Mouse (Mus musculus): Measurements from ENCODE around the gene Clstn3. TPM values are rescaled to one million over a fixed set of nuclear protein-coding genes. Genes with fewer than 3 reads are reported as not detected.
"Not testable (repeated sequence)": the region's sequence is repeated elsewhere in the genome, so short reads cannot be mapped to it uniquely, and the experiment has no call there.

Gene Clstn3
- polyA plus RNA-seq, 1 experiment from 2014 or later: 0.73 TPM

DNA sequence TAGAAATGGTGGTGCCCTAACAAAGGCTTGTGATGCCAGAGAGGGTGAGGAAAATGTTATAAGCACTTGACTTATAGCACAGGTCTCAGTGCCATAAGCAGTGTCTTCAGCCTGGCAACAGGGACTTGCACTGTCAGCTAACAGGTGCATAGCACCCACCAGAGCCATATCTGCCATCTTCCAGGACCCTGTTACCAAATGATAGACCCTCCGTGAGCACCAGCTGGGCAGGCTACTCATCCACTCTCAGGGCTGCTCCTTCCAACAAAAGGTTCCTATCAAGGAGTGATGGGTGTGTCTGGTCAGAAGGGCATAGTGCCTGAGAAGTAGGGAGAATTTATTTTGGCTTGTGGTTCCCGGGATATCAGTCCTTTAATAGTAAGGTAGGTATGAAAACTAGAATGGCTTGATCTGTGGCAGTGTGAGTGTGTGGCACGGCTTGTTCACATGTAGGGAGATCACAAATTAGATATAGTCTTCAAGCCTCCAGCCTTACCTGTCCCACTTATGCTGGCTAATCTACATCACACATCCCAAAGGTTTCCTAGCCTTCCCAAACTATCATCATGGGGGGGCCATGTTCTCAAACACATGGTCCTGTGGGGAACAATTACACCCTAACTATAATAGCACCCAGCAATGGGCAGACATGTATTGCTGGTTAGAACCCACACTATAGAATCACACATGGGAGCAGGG is 14.4 kb upstream of the Clstn3 start:
- 69% methylated on average over 3 of the region's 3 CpGs for WGBS
- Histone ChIP-seq H3K4me3 (no peak overlapping the region), H3K4me1 (replicated peaks) (peaks cover 9% of the 10 kb centered on the region; the same call in 1 of the 2 replicates), H3K9me3 (replicated peaks) (no peaks in the 10 kb centered on the region), H3K36me3 (no peaks in the 10 kb centered on the region), H3K9ac (no peak overlapping the region), H3K27me3 (no peaks in the 10 kb centered on the region), H3K4me2 (no peak overlapping the region), H3K27ac (no peak overlapping the region)
- no peak for ATAC-seq (replicated peaks; ENCODE audit: insufficient number of reproducible peaks, insufficient read depth, low FRiP score, low read depth)

DNA sequence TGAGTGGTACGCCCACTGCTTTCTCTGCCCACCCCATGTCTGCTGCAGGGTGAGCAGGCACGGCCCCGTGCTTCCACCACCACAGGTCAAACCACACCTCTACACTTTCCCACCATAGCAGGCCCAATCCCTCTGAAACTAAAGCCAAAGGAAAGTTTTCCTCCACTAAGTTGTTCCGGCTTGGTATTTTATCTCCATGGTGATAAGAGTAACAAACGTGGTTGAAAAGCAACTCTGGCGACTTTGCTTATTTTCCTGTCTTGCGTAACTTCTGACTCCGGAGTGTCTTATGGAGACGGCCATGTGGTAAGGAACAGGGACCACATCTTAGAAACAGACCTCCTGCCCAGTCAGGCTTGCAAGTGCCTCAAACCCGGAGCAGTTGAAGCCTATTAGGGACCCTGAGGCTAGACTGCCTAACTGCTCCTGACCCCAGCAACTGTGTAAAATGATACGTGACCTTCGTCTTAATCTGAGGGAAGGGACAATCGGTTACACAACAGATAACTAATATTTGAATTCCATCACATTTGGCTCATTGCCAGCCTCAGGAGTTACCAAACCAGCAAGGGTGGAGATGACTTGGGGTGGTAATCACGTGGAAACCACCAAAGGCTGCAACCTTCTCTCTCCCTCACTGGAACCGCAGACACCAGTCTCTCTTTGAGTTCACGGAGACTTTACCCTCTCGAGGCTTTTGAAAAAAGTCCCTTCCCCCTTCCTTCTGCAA is 13.5 kb upstream of the Clstn3 start:
- Histone ChIP-seq H3K27me3 (no peaks in the 10 kb centered on the region), H3K27ac (no peak overlapping the region), H3K9me3 (replicated peaks) (no peaks in the 10 kb centered on the region), H3K4me1 (replicated peaks) (peaks cover 9% of the 10 kb centered on the region; the same call in 1 of the 2 replicates), H3K36me3 (no peaks in the 10 kb centered on the region), H3K4me2 (0 out of 2 replicates have a peak overlapping the region, but pooled peaks have one; percentile 9), H3K4me3 (no peak overlapping the region), H3K9ac (no peak overlapping the region)
- 39% methylated on average over 17 of the region's 17 CpGs for WGBS
- no peak; the same call in 1 of the 2 replicates for ATAC-seq (replicated peaks; ENCODE audit: insufficient number of reproducible peaks, insufficient read depth, low FRiP score, low read depth)

DNA sequence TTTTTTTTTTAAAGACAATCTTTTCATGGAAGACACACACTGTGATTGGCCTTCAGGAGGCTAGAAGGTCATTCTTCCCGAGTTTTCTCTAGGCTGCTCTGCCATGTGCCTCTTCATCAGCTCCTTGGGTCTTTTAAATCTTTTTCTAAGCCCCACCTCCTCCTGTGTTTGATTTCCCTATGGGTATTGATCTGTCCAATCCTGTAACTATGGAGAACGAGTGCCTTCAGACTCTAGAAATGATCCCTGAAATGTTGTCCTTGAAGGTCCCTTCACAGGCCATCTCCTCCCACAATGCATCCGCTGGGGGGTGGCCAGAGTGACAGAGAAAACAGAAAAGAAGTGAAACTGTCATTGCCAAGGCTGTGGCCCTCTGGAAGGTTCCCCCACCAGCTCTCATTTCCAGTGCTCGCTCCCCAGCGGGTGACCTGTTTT is 12.6 kb upstream of the Clstn3 start:
- no peak overlapping the region for H3K4me3 ChIP-seq
- no peak overlapping the region for H3K4me2 ChIP-seq
- WGBS: 69% methylated on average over 5 of the region's 5 CpGs
- H3K9me3 ChIP-seq (replicated peaks): no peaks in the 10 kb centered on the region
- no peak for ATAC-seq (replicated peaks; ENCODE audit: insufficient number of reproducible peaks, insufficient read depth, low FRiP score, low read depth)
- peaks cover 9% of the 10 kb centered on the region; the same call in 1 of the 2 replicates for H3K4me1 ChIP-seq (replicated peaks)
- no peak overlapping the region for H3K27ac ChIP-seq
- H3K36me3 ChIP-seq: no peaks in the 10 kb centered on the region
- no peaks in the 10 kb centered on the region for H3K27me3 ChIP-seq
- H3K9ac ChIP-seq: no peak overlapping the region

DNA sequence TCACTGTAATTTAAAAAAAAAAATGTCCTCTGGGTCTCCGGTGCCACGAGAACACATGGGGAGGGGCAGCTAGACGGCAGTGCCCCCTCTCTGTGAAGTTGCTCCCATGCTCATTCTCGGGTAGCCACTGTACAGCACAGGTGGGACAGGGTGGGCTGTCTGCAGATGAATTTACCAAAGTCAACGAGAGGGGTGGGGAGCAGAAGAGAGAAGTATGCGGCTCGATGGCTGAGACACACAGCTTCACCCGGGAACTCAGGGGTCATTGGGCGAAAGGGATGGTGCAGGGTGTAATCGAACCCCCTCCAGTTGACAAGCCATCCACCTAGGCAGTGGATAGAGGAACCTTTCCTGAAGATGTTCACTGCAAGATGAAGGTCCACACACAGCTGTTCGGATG is 12.2 kb upstream of the Clstn3 start:
- Histone ChIP-seq H3K4me2 (no peak overlapping the region), H3K4me3 (no peak overlapping the region), H3K36me3 (no peaks in the 10 kb centered on the region), H3K9ac (no peak overlapping the region), H3K27ac (no peak overlapping the region), H3K9me3 (replicated peaks) (no peaks in the 10 kb centered on the region), H3K4me1 (replicated peaks) (peaks cover 9% of the 10 kb centered on the region; the same call in 1 of the 2 replicates), H3K27me3 (no peaks in the 10 kb centered on the region)
- no peak for ATAC-seq (replicated peaks; ENCODE audit: insufficient number of reproducible peaks, insufficient read depth, low FRiP score, low read depth)
- WGBS: 83% methylated on average over 11 of the region's 11 CpGs

DNA sequence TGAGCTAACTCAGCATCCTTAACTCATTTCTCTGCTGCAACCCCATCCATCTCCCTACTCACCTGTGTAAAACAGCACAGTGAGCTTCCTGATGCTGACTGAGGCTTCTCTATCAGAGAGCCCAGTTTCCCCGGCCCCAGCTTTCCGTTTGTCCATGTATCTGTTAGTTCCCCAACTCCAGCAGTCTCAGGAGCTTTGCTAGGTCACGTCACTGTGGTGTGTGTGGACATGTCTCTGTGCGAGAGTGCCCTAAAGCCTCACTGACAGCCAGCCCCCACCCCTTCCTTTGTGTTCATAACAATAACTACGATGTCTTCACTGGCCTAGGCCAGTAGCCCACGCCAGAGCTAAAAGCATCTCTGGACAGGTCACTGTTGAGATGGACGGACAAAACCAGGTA is 11.6 kb upstream of the Clstn3 start:
- peaks cover 9% of the 10 kb centered on the region; the same call in 1 of the 2 replicates for H3K4me1 ChIP-seq (replicated peaks)
- no peak overlapping the region for H3K4me2 ChIP-seq
- WGBS: 78% methylated on average over 7 of the region's 7 CpGs
- no peaks in the 10 kb centered on the region for H3K27me3 ChIP-seq
- H3K4me3 ChIP-seq: no peak overlapping the region
- no peaks in the 10 kb centered on the region for H3K36me3 ChIP-seq
- H3K27ac ChIP-seq: no peak overlapping the region
- no peak for ATAC-seq (replicated peaks; ENCODE audit: insufficient number of reproducible peaks, insufficient read depth, low FRiP score, low read depth)
- no peaks in the 10 kb centered on the region for H3K9me3 ChIP-seq (replicated peaks)
- H3K9ac ChIP-seq: no peak overlapping the region

DNA sequence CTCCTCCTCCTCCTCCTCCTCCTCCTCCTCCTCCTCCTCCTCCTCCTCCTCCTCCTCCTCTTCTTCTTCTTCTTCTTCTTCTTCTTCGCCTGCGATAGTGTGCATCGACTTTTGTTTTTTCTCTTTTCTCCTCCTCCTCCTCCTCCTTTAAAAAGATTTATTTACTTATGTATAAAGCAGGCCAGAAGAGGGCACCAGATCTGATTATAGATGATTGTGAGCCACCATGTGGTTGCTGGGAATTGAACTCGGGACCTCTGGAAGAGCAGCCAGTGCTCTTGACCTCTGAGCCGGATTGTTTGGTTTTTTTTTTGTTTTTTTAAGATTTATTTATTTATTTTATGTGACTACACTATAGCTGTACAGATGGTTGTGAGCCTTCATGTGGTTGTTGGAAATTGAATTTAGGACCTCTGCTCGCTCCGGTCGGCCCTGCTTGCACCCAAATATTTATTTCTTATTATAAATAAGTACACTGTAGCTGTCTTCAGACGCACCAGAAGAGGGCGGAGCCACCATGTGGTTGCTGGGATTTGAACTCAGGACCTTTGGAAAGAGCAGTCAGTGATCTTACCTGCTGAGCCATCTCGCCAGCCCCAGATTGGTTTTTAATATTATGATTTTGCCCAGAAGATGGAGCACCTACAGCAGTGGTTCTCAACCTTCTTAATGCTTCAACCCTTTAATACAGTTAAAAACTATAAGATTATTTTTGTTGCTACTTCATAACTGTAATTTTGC is 10.9 kb upstream of the Clstn3 start:
- not testable (repeated sequence) for H3K4me2 ChIP-seq; H3K27me3 ChIP-seq; ATAC-seq (replicated peaks; ENCODE audit: insufficient number of reproducible peaks, insufficient read depth, low FRiP score, low read depth); H3K4me1 ChIP-seq (replicated peaks); H3K9me3 ChIP-seq (replicated peaks); H3K9ac ChIP-seq; H3K27ac ChIP-seq; H3K4me3 ChIP-seq; H3K36me3 ChIP-seq
- whole genome bisulfite sequencing: 88% methylated on average over 8 of the region's 11 CpGs

DNA sequence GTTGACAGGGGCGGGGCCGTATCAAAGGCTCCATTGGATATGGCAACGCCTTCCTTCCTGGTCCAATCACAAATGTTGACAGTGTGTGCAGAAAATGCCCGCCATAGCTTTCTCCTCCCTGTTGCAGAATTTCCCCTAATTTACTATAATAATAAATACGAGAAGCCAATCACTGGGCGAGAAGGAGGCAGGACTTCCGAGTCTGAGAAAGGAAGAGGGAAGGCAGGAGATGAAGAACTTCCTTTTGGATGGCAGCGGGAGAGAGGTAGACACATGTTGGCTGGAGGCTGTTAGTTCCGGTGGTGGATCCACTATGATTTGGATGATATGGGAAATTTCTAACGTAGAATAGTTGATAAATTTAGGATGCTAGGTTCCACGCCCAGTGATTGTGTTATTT is 10.0 kb upstream of the Clstn3 start:
- Histone ChIP-seq H3K4me2 (no peak overlapping the region), H3K27ac (no peak overlapping the region), H3K36me3 (no peaks in the 10 kb centered on the region), H3K9ac (no peak overlapping the region), H3K4me3 (no peak overlapping the region), H3K4me1 (replicated peaks) (peaks cover 9% of the 10 kb centered on the region; the same call in 1 of the 2 replicates), H3K27me3 (no peaks in the 10 kb centered on the region), H3K9me3 (replicated peaks) (no peaks in the 10 kb centered on the region)
- WGBS: 76% methylated on average over 11 of the region's 11 CpGs
- no peak for ATAC-seq (replicated peaks; ENCODE audit: insufficient number of reproducible peaks, insufficient read depth, low FRiP score, low read depth)

DNA sequence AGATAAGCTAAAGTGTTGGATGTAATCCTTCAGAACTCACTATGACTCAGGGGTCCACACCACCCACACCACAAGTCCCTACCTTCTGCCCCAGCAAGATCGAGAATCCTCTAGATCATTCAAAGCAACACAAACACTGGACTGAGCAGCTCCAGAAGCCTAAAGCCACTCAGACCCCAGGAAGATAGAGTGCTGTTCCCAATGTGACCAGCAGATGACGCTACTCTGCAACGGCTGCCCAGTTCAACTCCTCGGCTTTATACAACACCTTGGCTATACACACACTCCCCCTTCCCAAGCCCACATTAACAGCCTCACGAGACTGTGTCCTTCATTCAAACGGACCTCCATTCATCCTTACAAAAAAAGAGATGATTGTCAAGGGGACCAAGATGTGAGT is 8.2 kb upstream of the Clstn3 start:
- ATAC-seq (replicated peaks; ENCODE audit: insufficient number of reproducible peaks, insufficient read depth, low FRiP score, low read depth): no peak
- Histone ChIP-seq H3K9me3 (replicated peaks) (no peaks in the 10 kb centered on the region), H3K4me3 (no peak overlapping the region), H3K4me2 (no peak overlapping the region), H3K36me3 (no peaks in the 10 kb centered on the region), H3K4me1 (replicated peaks) (peaks cover 5% of the 10 kb centered on the region; the same call in 1 of the 2 replicates), H3K27me3 (no peaks in the 10 kb centered on the region), H3K9ac (no peak overlapping the region), H3K27ac (no peak overlapping the region)
- WGBS: 32% methylated on average over 6 of the region's 6 CpGs

DNA sequence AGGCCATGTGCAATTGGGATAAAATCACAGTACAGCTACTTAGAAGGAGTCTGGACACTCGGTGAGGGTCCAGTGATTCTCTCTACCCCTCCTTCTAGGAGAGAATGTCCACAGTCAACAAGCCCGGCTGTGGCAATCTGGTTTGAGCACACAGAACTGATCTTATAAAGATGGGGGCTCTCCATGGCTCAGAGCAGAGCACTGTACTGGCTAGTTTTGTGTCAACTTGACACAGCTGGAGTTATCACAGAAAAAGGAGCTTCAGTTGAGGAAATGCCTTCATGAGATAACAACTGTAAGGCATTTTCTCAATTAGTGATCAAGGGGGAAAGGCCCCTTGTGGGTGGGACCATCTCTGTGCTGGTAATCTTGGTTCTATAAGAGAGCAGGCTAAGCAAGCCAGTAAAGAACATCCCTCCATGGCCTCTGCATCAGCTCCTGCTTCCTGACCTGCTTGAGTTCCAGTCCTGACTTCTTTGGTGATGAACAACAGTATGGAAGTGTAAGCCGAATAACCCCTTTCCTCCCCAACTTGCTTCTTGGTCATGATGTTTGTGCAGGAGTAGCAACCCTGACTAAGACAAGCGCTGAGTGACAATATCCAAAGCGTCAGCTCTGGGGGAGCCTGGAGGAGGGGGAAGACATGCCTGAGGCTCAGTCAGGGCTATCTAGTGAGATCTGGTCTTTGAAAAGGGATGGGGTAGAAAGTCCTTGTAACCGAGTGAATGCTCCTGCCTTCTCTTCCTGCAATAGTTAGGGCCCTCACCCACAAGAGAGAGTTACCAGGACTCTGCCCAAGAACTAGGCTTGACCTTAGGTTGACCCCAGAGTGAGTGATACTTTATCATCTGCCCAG is 7.4 kb upstream of the Clstn3 start:
- not testable (repeated sequence) for H3K4me3 ChIP-seq; H3K27me3 ChIP-seq; H3K4me2 ChIP-seq; H3K4me1 ChIP-seq (replicated peaks); H3K9me3 ChIP-seq (replicated peaks); H3K27ac ChIP-seq; H3K36me3 ChIP-seq; H3K9ac ChIP-seq; ATAC-seq (replicated peaks; ENCODE audit: insufficient number of reproducible peaks, insufficient read depth, low FRiP score, low read depth)
- WGBS: 67% methylated on average over 6 of the region's 6 CpGs

DNA sequence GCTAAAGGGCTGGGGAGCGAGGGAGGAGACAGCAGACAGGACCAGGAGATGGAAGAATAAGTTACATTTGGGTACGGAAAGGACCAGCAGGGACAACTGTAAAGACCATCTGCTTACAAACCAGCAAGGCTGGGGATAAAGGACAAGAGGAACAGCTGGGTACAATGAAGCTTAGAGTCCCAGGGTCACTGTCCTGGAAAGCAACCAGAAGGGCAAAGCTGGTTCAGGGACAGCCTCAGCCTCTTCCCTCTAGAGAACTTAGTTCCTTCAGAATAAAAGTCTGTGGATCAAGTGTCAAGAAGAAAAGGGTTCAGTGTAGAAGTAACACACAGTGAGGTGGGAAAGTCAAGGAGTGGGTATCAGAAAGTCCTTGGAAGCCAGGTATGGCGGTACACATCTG is 6.5 kb upstream of the Clstn3 start:
- H3K36me3 ChIP-seq: no peaks in the 10 kb centered on the region
- no peak overlapping the region for H3K4me2 ChIP-seq
- no peak overlapping the region for H3K27ac ChIP-seq
- H3K4me3 ChIP-seq: no peak overlapping the region
- 87% methylated on average over 3 of the region's 3 CpGs for WGBS
- no peaks in the 10 kb centered on the region for H3K9me3 ChIP-seq (replicated peaks)
- no peaks in the 10 kb centered on the region for H3K27me3 ChIP-seq
- no peak overlapping the region for H3K9ac ChIP-seq
- ATAC-seq (replicated peaks; ENCODE audit: insufficient number of reproducible peaks, insufficient read depth, low FRiP score, low read depth): no peak
- H3K4me1 ChIP-seq (replicated peaks): no peaks in the 10 kb centered on the region

DNA sequence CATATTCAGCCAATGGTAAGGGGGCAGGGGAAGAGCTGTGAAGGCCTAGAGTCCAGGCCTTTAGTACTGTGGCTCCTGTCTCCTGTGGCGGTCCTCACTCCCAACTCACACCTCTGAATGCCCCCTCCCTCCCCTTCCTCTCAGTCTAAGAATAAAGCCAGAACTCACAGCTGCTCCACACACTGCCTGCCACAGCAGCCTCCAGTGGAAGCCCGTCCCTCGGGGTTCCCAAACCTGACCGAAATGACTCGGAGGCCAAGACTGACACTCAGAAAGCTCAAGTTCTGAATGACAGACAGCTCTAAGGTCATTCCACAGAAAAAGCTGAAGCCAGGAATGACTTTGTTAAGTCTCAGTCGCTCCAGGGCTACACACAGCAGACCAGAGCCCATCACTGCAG is 1.1 kb upstream of the Clstn3 start:
- Histone ChIP-seq H3K9me3 (replicated peaks) (no peaks in the 10 kb centered on the region), H3K9ac (no peak overlapping the region), H3K27me3 (peaks cover 25% of the 10 kb centered on the region), H3K4me2 (peak overlapping the region; percentile 91; the same call in 1 of the 2 replicates), H3K4me1 (replicated peaks) (peaks cover 15% of the 10 kb centered on the region), H3K36me3 (no peaks in the 10 kb centered on the region), H3K27ac (no peak overlapping the region), H3K4me3 (no peak overlapping the region)
- ATAC-seq (replicated peaks; ENCODE audit: insufficient number of reproducible peaks, insufficient read depth, low FRiP score, low read depth): no peak
- 65% methylated on average over 6 of the region's 6 CpGs for WGBS
